15 mouse cellular contexts compared by ENCODE assay signal in the genomic region with DNA sequence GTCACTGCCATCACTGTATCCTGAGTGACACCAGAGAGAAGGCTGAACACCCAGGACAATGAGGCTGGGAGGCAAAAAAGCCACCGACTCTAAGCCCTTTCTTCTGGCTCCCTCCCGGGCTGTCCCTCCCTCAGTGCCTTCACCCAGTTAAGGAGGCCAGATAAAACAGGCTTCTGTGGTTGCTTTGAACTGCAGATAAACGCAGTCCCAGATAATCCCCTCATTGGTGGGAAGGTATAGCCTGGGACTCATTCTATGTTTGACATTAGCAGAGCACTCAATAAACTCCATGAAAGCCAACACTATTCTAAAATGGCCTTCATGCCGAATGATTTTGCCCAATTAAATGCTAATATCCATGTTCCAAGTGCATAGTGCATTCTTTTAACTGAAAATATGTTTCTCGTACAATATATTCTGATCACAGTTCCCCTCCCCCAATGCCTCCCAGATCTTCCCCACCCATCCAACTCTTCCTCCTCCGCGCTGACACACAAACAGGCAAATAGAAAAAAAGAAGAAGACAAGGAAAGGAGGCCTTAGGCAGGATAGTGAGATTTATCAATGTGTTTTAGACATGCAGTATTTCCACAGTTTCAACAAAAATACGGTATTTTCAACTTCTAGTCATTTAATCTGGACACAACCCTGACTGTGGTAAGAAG. TPM values are rescaled to one million over a fixed set of nuclear protein-coding genes. Genes with fewer than 3 reads are reported as not detected.
DNase-seq lines count a peak whose midpoint lies in the region; ATAC-seq lines count a peak whose summit lies in the region.
"Had no signal": no experiment of that assay in that cellular context is flagged by ENCODE, and none has a peak within 500 bp of the region (broad histone marks: within the 10 kb centered on the region; RNA-seq: fewer than 3 reads in every experiment).

No protein-coding gene starts in this region.

- peak; percentile 54; the same call in 1 of the 2 replicates for ATAC-seq in heart, embryonic 12.5 days (ENCODE audit: insufficient number of reproducible peaks, low FRiP score)
- ATAC-seq in midbrain, embryonic 11.5 days (ENCODE audit: low FRiP score), result peak; percentile 61; the same call in 1 of the 2 replicates
- ATAC-seq in midbrain, embryonic 14.5 days (ENCODE audit: low FRiP score, low TSS enrichment), result no peak
- peak; percentile 97 for ATAC-seq in liver, embryonic 15.5 days (ENCODE audit: insufficient read depth)
- ATAC-seq: forebrain, embryonic 16.5 days had no signal

- peak overlapping the region; percentile 92 for H3K27ac ChIP-seq in heart, embryonic 12.5 days (ENCODE audit: poor library complexity, severe bottlenecking)
- peak overlapping the region; percentile 20; the same call in 1 of the 2 replicates for H3K27ac ChIP-seq in midbrain, embryonic 11.5 days (ENCODE audit: low read depth, low read length)
- no peak overlapping the region for H3K27ac ChIP-seq in midbrain, embryonic 14.5 days (replicated peaks; ENCODE audit: low read depth, low read length)
- peak overlapping the region; percentile 73 for H3K27ac ChIP-seq in liver, embryonic 15.5 days (replicated peaks)
- H3K27ac ChIP-seq: lung, embryonic 15.5 days had no signal

- no peaks in the 10 kb centered on the region for H3K36me3 ChIP-seq in heart, embryonic 12.5 days
- H3K36me3 ChIP-seq in midbrain, embryonic 11.5 days (ENCODE audit: control insufficient read depth, insufficient read depth, low read length), result no peaks in the 10 kb centered on the region
- H3K36me3 ChIP-seq in midbrain, embryonic 14.5 days (ENCODE audit: control insufficient read depth, insufficient read depth, low read length), result no peaks in the 10 kb centered on the region
- H3K36me3 ChIP-seq in liver, embryonic 15.5 days (replicated peaks), result no peaks in the 10 kb centered on the region
- H3K36me3 ChIP-seq: lung, embryonic 15.5 days had no signal

- intact Hi-C loops in heart, postnatal 36 days (cut with DNase I), result loop anchor here (5.0 kb wide), 2 partner anchors 34 to 46 kb away; partner anchors contain the start of gene Lrch1

- H3K27me3 ChIP-seq in heart, embryonic 12.5 days (replicated peaks), result no peaks in the 10 kb centered on the region
- no peaks in the 10 kb centered on the region for H3K27me3 ChIP-seq in midbrain, embryonic 11.5 days (ENCODE audit: control insufficient read depth, insufficient read depth, low read length)
- H3K27me3 ChIP-seq in midbrain, embryonic 14.5 days (ENCODE audit: control insufficient read depth, insufficient read depth, low read length), result no peaks in the 10 kb centered on the region
- H3K27me3 ChIP-seq in liver, embryonic 15.5 days, result no peaks in the 10 kb centered on the region
- H3K27me3 ChIP-seq: lung, embryonic 15.5 days had no signal

- H3K4me2 ChIP-seq in heart, embryonic 12.5 days, result peak overlapping the region; percentile 50
- no peak overlapping the region for H3K4me2 ChIP-seq in midbrain, embryonic 11.5 days
- no peak overlapping the region for H3K4me2 ChIP-seq in midbrain, embryonic 14.5 days (ENCODE audit: low read length)
- H3K4me2 ChIP-seq in liver, embryonic 15.5 days, result peak overlapping the region; percentile 60
- H3K4me2 ChIP-seq: lung, embryonic 15.5 days had no signal

- WGBS in heart, embryonic 12.5 days, result 49% methylated on average over 8 of the region's 8 CpGs
- 43% methylated on average over 8 of the region's 8 CpGs for WGBS in midbrain, embryonic 11.5 days
- WGBS in midbrain, embryonic 14.5 days, result 38% methylated on average over 8 of the region's 8 CpGs
- 35% methylated on average over 8 of the region's 8 CpGs for WGBS in liver, embryonic 15.5 days (ENCODE audit: insufficient replicate concordance)

- no peak for DNase-seq in heart, postnatal 36 days
- no peak for DNase-seq in midbrain, embryonic 11.5 days (ENCODE audit: low spot score, missing footprints)
- DNase-seq in midbrain, embryonic 14.5 days, result no peak
- no peak for DNase-seq in urinary bladder, adult 2 months (ENCODE audit: low spot score)
- no peak for DNase-seq in spleen, adult 12 weeks (ENCODE audit: low spot score)
- DNase-seq in gastrocnemius, postnatal 25 days, result no peak
- DNase-seq: adrenal gland, adult 8-10 months; cerebellum, adult 11 months; kidney, adult 9 months; right cerebral cortex, postnatal 14 days had no signal

- H3K9ac ChIP-seq in heart, embryonic 12.5 days, result no peak overlapping the region; the same call in 1 of the 2 replicates
- H3K9ac ChIP-seq in midbrain, embryonic 11.5 days (ENCODE audit: low read length), result no peak overlapping the region
- H3K9ac ChIP-seq in midbrain, embryonic 14.5 days (replicated peaks; ENCODE audit: low read length), result no peak overlapping the region
- H3K9ac ChIP-seq in liver, embryonic 15.5 days, result peak overlapping the region; percentile 44; the same call in 1 of the 2 replicates
- H3K9ac ChIP-seq: lung, embryonic 15.5 days had no signal

- no peak overlapping the region for H3K4me3 ChIP-seq in heart, embryonic 12.5 days
- H3K4me3 ChIP-seq in midbrain, embryonic 11.5 days (ENCODE audit: low read depth, low read length), result no peak overlapping the region
- no peak overlapping the region for H3K4me3 ChIP-seq in midbrain, embryonic 14.5 days (replicated peaks; ENCODE audit: low read depth, low read length)
- H3K4me3 ChIP-seq in liver, embryonic 15.5 days (replicated peaks), result no peak overlapping the region
- H3K4me3 ChIP-seq: layer of hippocampus, adult 2 months; lung, embryonic 15.5 days had no signal

- peaks cover 43% of the 10 kb centered on the region for H3K4me1 ChIP-seq in heart, embryonic 12.5 days (replicated peaks)
- H3K4me1 ChIP-seq in midbrain, embryonic 11.5 days (ENCODE audit: control insufficient read depth, insufficient read depth, low read length), result peaks cover 8% of the 10 kb centered on the region
- 0 out of 2 replicates have a peak, but pooled peaks cover 6% of the 10 kb centered on the region for H3K4me1 ChIP-seq in midbrain, embryonic 14.5 days (ENCODE audit: control insufficient read depth, insufficient read depth, low read length)
- peaks cover 37% of the 10 kb centered on the region for H3K4me1 ChIP-seq in liver, embryonic 15.5 days (replicated peaks)

- H3K9me3 ChIP-seq in heart, embryonic 12.5 days (replicated peaks), result no peaks in the 10 kb centered on the region
- no peaks in the 10 kb centered on the region for H3K9me3 ChIP-seq in midbrain, embryonic 11.5 days (ENCODE audit: control insufficient read depth, low read length)
- no peaks in the 10 kb centered on the region for H3K9me3 ChIP-seq in midbrain, embryonic 14.5 days (ENCODE audit: control insufficient read depth, low read length)
- no peaks in the 10 kb centered on the region for H3K9me3 ChIP-seq in liver, embryonic 15.5 days (replicated peaks)
- H3K9me3 ChIP-seq: lung, embryonic 15.5 days had no signal

RNA-seq across cellular contexts. Expression of gene Lrch1, which starts 46.8 kb away (rescaled TPM):
- polyA plus RNA-seq in heart, embryonic 12.5 days (2016; fragmentation: Nextera tagmentation; extraction: Ambion mirVana), result 16.2 and 16.6 TPM in 2 replicates
- 10 to 100 TPM; 16.2 to 17.5 TPM for total RNA-seq in heart, postnatal 36 days (2021)
- 5.8 and 6.7 TPM in 2 replicates for polyA plus RNA-seq in midbrain, embryonic 11.5 days (2014; fragmentation: Nextera tagmentation; extraction: Ambion mirVana)
- polyA plus RNA-seq in midbrain, embryonic 14.5 days (2014; fragmentation: Nextera tagmentation; extraction: Ambion mirVana), result 14.3 and 19.4 TPM in 2 replicates
- polyA plus RNA-seq in liver, embryonic 15.5 days (2015; fragmentation: Nextera tagmentation; extraction: Ambion mirVana), result 4.4 and 4.5 TPM in 2 replicates
- 23.0 and 27.0 TPM in 2 replicates for polyA plus RNA-seq in urinary bladder, adult 2 months (2012; rRNA removed)
- 1 to 10 TPM; 4.1 to 4.2 TPM for total RNA-seq in gastrocnemius, postnatal 25 days (2021)

Comparison
In these comparisons a context has a peak if more than half of its experiments do, and no peak if none do; other contexts are left out.
1. H3K4me2 ChIP-seq: peak in heart, embryonic 12.5 days (single experiment) and liver, embryonic 15.5 days (single experiment); none in midbrain, embryonic 11.5 days (single experiment) and midbrain, embryonic 14.5 days (single experiment).